ENCODE assay signal across 30 mouse cellular contexts in the genomic region with DNA sequence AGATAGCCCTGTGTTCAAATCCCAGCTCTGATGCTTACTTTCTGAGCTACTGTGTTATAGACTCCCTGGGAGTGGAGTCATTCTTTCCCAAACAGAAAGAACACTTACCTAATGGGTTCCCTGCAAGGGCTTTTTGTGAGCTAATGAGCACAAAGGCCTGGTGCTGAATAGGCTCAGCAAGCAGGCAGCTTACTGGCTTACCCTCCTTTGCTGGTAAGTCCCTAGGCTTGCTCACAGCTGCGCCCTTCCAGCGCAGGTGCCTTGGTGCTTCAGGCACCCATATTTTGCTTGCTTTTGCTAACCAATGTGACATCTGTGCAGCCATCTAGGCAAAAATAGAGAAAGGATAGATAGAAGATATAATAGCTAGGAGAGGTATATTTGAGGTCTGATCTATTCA. TPM values are rescaled to one million over a fixed set of nuclear protein-coding genes. Genes with fewer than 3 reads are reported as not detected.
DNase-seq lines count a peak whose midpoint lies in the region; ATAC-seq and TF ChIP-seq lines count a peak whose summit lies in the region.
"Had no signal": no experiment of that assay in that cellular context is flagged by ENCODE, and none has a peak within 500 bp of the region (broad histone marks: within the 10 kb centered on the region; RNA-seq: fewer than 3 reads in every experiment).

No protein-coding gene starts in this region.

- WGBS in hindbrain, embryonic 12.5 days = 5% methylated on average over 2 of the region's 2 CpGs
- WGBS in hindbrain, embryonic 13.5 days = 3% methylated on average over 2 of the region's 2 CpGs
- 7% methylated on average over 2 of the region's 2 CpGs for WGBS in midbrain, embryonic 14.5 days

- peaks cover 9% of the 10 kb centered on the region; the same call in 1 of the 2 replicates for H3K4me1 ChIP-seq in hindbrain, embryonic 12.5 days
- peaks cover 12% of the 10 kb centered on the region; the same call in 1 of the 2 replicates for H3K4me1 ChIP-seq in hindbrain, embryonic 13.5 days (replicated peaks)
- H3K4me1 ChIP-seq in ES-Bruce4 (ENCODE audit: control insufficient read depth, insufficient read depth, low read length) = peaks cover 5% of the 10 kb centered on the region
- H3K4me1 ChIP-seq in midbrain, embryonic 14.5 days (ENCODE audit: control insufficient read depth, insufficient read depth, low read length) = peaks cover 46% of the 10 kb centered on the region
- H3K4me1 ChIP-seq: liver, embryonic 15.5 days; lung, embryonic 15.5 days had no signal

- H3K27me3 ChIP-seq in hindbrain, embryonic 12.5 days = peaks cover 96% of the 10 kb centered on the region
- H3K27me3 ChIP-seq in hindbrain, embryonic 13.5 days = peaks cover 99% of the 10 kb centered on the region
- H3K27me3 ChIP-seq in ES-Bruce4 (ENCODE audit: control insufficient read depth, insufficient read depth, low read length, poor library complexity, severe bottlenecking) = peaks cover 6% of the 10 kb centered on the region; the same call in 1 of the 2 replicates
- H3K27me3 ChIP-seq in midbrain, embryonic 14.5 days (ENCODE audit: control insufficient read depth, insufficient read depth, low read length) = peaks cover 40% of the 10 kb centered on the region

- peak; percentile 67; the same call in 1 of the 2 replicates for TF ChIP-seq EP300 in ES-Bruce4 (IDR thresholded peaks at IDR 0.05; ENCODE audit: insufficient read depth, low read depth, low read length)

- H3K4me2 ChIP-seq in hindbrain, embryonic 12.5 days (replicated peaks) = no peak overlapping the region
- no peak overlapping the region for H3K4me2 ChIP-seq in hindbrain, embryonic 13.5 days
- no peak overlapping the region for H3K4me2 ChIP-seq in midbrain, embryonic 14.5 days (ENCODE audit: low read length)
- H3K4me2 ChIP-seq: embryonic facial prominence, embryonic 15.5 days; heart, embryonic 12.5 days; liver, embryonic 15.5 days; lung, embryonic 15.5 days had no signal

- peak overlapping the region; percentile 66; the same call in 1 of the 2 replicates for H3K27ac ChIP-seq in hindbrain, embryonic 12.5 days
- H3K27ac ChIP-seq in hindbrain, embryonic 13.5 days = no peak overlapping the region
- H3K27ac ChIP-seq in ES-Bruce4 (ENCODE audit: insufficient read depth, low read length) = no peak overlapping the region
- H3K27ac ChIP-seq in midbrain, embryonic 14.5 days (replicated peaks; ENCODE audit: low read depth, low read length) = peak overlapping the region; percentile 93
- H3K27ac ChIP-seq: embryonic facial prominence, embryonic 15.5 days; liver, embryonic 15.5 days; lung, embryonic 15.5 days had no signal

- H3K9ac ChIP-seq in hindbrain, embryonic 12.5 days = no peak overlapping the region
- no peak overlapping the region for H3K9ac ChIP-seq in hindbrain, embryonic 13.5 days
- H3K9ac ChIP-seq in ES-Bruce4 (ENCODE audit: low read depth, poor library complexity, severe bottlenecking) = no peak overlapping the region
- no peak overlapping the region for H3K9ac ChIP-seq in midbrain, embryonic 14.5 days (replicated peaks; ENCODE audit: low read length)
- H3K9ac ChIP-seq: embryonic facial prominence, embryonic 15.5 days; heart, embryonic 12.5 days; hindbrain, embryonic 14.5 days; liver, embryonic 15.5 days; lung, embryonic 15.5 days had no signal

- no peaks in the 10 kb centered on the region for H3K9me3 ChIP-seq in hindbrain, embryonic 12.5 days (replicated peaks)
- H3K9me3 ChIP-seq in hindbrain, embryonic 13.5 days = no peaks in the 10 kb centered on the region
- H3K9me3 ChIP-seq in ES-Bruce4 (replicated peaks; ENCODE audit: control insufficient read depth, insufficient read depth, low read length, poor library complexity, severe bottlenecking) = no peaks in the 10 kb centered on the region
- H3K9me3 ChIP-seq in midbrain, embryonic 14.5 days (ENCODE audit: control insufficient read depth, low read length) = no peaks in the 10 kb centered on the region
- H3K9me3 ChIP-seq: embryonic facial prominence, embryonic 15.5 days; heart, embryonic 12.5 days; liver, embryonic 15.5 days; lung, embryonic 15.5 days had no signal

- DNase-seq in ZHBTc4 (ENCODE audit: low read depth, low spot score) = peak; percentile 70
- peak; percentile 69 for DNase-seq in midbrain, embryonic 14.5 days
- DNase-seq in lung, postnatal 25 days (ENCODE audit: low spot score) = no peak
- DNase-seq: adrenal gland, postnatal 36 days; cerebellum, adult 11 months; cerebellum, adult 9-11 months; gastrocnemius, postnatal 10 days; heart, adult 11 months; heart, postnatal 10 days; kidney, adult 8-10 months; kidney, postnatal 14 days; left cerebral cortex, postnatal 4 days; liver; lung, postnatal 4 days; thymus, postnatal 14 days had no signal

- no peak for TF ChIP-seq POLR2A in ES-Bruce4 (IDR thresholded peaks at IDR 0.05; ENCODE audit: insufficient read depth, low read length)

- TF ChIP-seq CTCF in ES-Bruce4 (IDR thresholded peaks at IDR 0.05; ENCODE audit: low read depth, low read length) = no peak

- H3K36me3 ChIP-seq in hindbrain, embryonic 12.5 days = no peaks in the 10 kb centered on the region
- no peaks in the 10 kb centered on the region for H3K36me3 ChIP-seq in hindbrain, embryonic 13.5 days
- H3K36me3 ChIP-seq in ES-Bruce4 (ENCODE audit: control insufficient read depth, insufficient read depth, low read length, poor library complexity, severe bottlenecking) = no peaks in the 10 kb centered on the region
- peaks cover 10% of the 10 kb centered on the region; the same call in 1 of the 2 replicates for H3K36me3 ChIP-seq in midbrain, embryonic 14.5 days (ENCODE audit: control insufficient read depth, insufficient read depth, low read length)
- H3K36me3 ChIP-seq: embryonic facial prominence, embryonic 15.5 days; heart, embryonic 12.5 days; liver, embryonic 15.5 days; lung, embryonic 15.5 days had no signal

- no peak overlapping the region for H3K4me3 ChIP-seq in hindbrain, embryonic 12.5 days
- no peak overlapping the region for H3K4me3 ChIP-seq in hindbrain, embryonic 13.5 days
- no peak overlapping the region for H3K4me3 ChIP-seq in ES-Bruce4 (ENCODE audit: low read depth, low read length)
- no peak overlapping the region for H3K4me3 ChIP-seq in midbrain, embryonic 14.5 days (replicated peaks; ENCODE audit: low read depth, low read length)
- H3K4me3 ChIP-seq: embryonic facial prominence, embryonic 15.5 days; heart, embryonic 12.5 days; liver, embryonic 15.5 days; lung, embryonic 15.5 days; myocyte had no signal

- no peak; the same call in 1 of the 2 replicates for ATAC-seq in hindbrain, embryonic 12.5 days (ENCODE audit: low FRiP score)
- no peak for ATAC-seq in hindbrain, embryonic 13.5 days (ENCODE audit: low FRiP score)
- ATAC-seq in midbrain, embryonic 14.5 days (ENCODE audit: low FRiP score, low TSS enrichment) = peak; percentile 11; the same call in 1 of the 2 replicates
- ATAC-seq in inflammation-experienced regulatory T-cells, adult 6 months = no peak
- ATAC-seq: forebrain, embryonic 16.5 days had no signal

RNA-seq across cellular contexts. Expression of a gene that starts 11.1 kb away (rescaled TPM):
- 0.66 and 0.86 TPM in 2 replicates for polyA plus RNA-seq in hindbrain, embryonic 12.5 days (2016; fragmentation: Nextera tagmentation; extraction: Ambion mirVana)
- polyA plus RNA-seq in hindbrain, embryonic 13.5 days (2015; fragmentation: Nextera tagmentation; extraction: Ambion mirVana) = 0.58 and 0.71 TPM in 2 replicates
- polyA plus RNA-seq in ES-Bruce4 (2011; ENCODE audit: insufficient read depth, insufficient read length, low read depth, missing spikeins) = 1.4 and 1.6 TPM in 2 replicates
- 3.8 TPM in 2 replicates for polyA plus RNA-seq in midbrain, embryonic 14.5 days (2014; fragmentation: Nextera tagmentation; extraction: Ambion mirVana)
- not detected for polyA plus RNA-seq in inflammation-experienced regulatory T-cells, adult 6 months (2017; shearing (Covaris generic))
- polyA plus RNA-seq: C2C12; embryonic facial prominence, embryonic 15.5 days; forebrain, embryonic 16.5 days; heart, embryonic 12.5 days; intestine, embryonic 14.5 days; liver, embryonic 15.5 days; lung, embryonic 15.5 days; myocyte; spleen, adult 2 months; stomach, embryonic 14.5 days had no signal

Comparison
In these comparisons a context has a peak if more than half of its experiments do, and no peak if none do; other contexts are left out.
1. H3K27ac ChIP-seq: peak in hindbrain, embryonic 12.5 days (single experiment) and midbrain, embryonic 14.5 days (single experiment); none in hindbrain, embryonic 13.5 days (single experiment) and ES-Bruce4 (single experiment).